Mouse (Mus musculus) MEL (cell line): Measurements from ENCODE around the gene Hmox1. TPM values are rescaled to one million over a fixed set of nuclear protein-coding genes. Genes with fewer than 3 reads are reported as not detected.

Source experiments
- DNase-seq: peaks from one replicate; pipeline ENCODE4 v3.0.0; 2011; ENCODE audit warnings: low read depth, low spot score
- H3K27ac ChIP-seq: 2 replicates; pipeline ENCODE4 v1.5.1; 2012; ENCODE audit warnings: low read depth, mild to moderate bottlenecking, control low read depth, low read length, moderate library complexity; ENCODE audit not compliant: control insufficient read depth
- H3K27me3 ChIP-seq, 2 experiments: fragments of 150-350 bp in 1 of 2; sonication (generic) in 1 of 2; 2 replicates each; pipeline ENCODE4 v1.6.1; 2012; ENCODE audit warnings: low read length in 2 of 2, mild to moderate bottlenecking in 2 of 2, improper control_type of control experiment in 1 of 2, moderate library complexity in 1 of 2; ENCODE audit not compliant: insufficient read depth in 2 of 2, control insufficient read depth in 1 of 2
- H3K36me3 ChIP-seq, 2 experiments: 2 replicates each; pipeline ENCODE4 v1.6.1; 2012 to 2014; ENCODE audit warnings: low read length in 2 of 2, improper control_type of control experiment in 1 of 2, inconsistent platforms in 1 of 2, mild to moderate bottlenecking in 1 of 2; ENCODE audit not compliant: insufficient read depth in 2 of 2, control insufficient read depth in 1 of 2
- H3K4me1 ChIP-seq, 2 experiments: fragments of 150-350 bp in 1 of 2; sonication (generic) in 1 of 2; 2 replicates each; pipeline ENCODE4 v1.6.1; 2012; ENCODE audit warnings: low read length in 2 of 2, improper control_type of control experiment in 1 of 2, mild to moderate bottlenecking in 1 of 2; ENCODE audit not compliant: insufficient read depth in 2 of 2, control insufficient read depth in 1 of 2
- H3K4me3 ChIP-seq, 2 experiments: fragments of 150-350 bp in 1 of 2; sonication (generic) in 1 of 2; 2 replicates each; pipeline ENCODE4 v1.5.1; 2012; ENCODE audit warnings: low read depth in 2 of 2, low read length in 2 of 2, mild to moderate bottlenecking in 2 of 2, moderate library complexity in 2 of 2, control low read depth in 1 of 2, improper control_type of control experiment in 1 of 2; ENCODE audit not compliant: control insufficient read depth in 1 of 2, insufficient read depth in 1 of 2
- H3K79me2 ChIP-seq: 2 replicates; pipeline ENCODE4 v1.6.1; 2012; ENCODE audit warnings: mild to moderate bottlenecking, low read length, moderate library complexity; ENCODE audit not compliant: control insufficient read depth, poor library complexity, insufficient read depth
- H3K9ac ChIP-seq: 2 replicates; pipeline ENCODE4 v1.6.1; 2012; ENCODE audit warnings: low read depth, mild to moderate bottlenecking, control low read depth, low read length, moderate library complexity; ENCODE audit not compliant: control insufficient read depth, poor library complexity, severe bottlenecking
- H3K9me3 ChIP-seq: fragments of 150-350 bp; sonication (generic); replicated peaks from 2 replicates; pipeline ENCODE4 v1.6.1; 2012; ENCODE audit warnings: mild to moderate bottlenecking, low read length, improper control_type of control experiment, moderate library complexity; ENCODE audit not compliant: insufficient read depth
- HCFC1 ChIP-seq: IDR thresholded peaks from 2 replicates; pipeline ENCODE4 v1.6.1; 2012; ENCODE audit warnings: low read depth, mild to moderate bottlenecking, inconsistent platforms, low read length, improper control_type of control experiment, moderate library complexity
- MAZ ChIP-seq: IDR thresholded peaks from 2 replicates; pipeline ENCODE4 v1.6.1; 2012; ENCODE audit warnings: low read depth, mild to moderate bottlenecking, inconsistent platforms, low read length, improper control_type of control experiment
- MXI1 ChIP-seq: IDR thresholded peaks from 2 replicates; pipeline ENCODE4 v1.6.1; 2011; ENCODE audit warnings: mild to moderate bottlenecking, low read depth, low read length, improper control_type of control experiment
- MYB ChIP-seq: IDR thresholded peaks from 2 replicates; pipeline ENCODE4 v1.6.1; 2011; ENCODE audit warnings: mild to moderate bottlenecking, low read depth, low read length, improper control_type of control experiment
- NELFE ChIP-seq: IDR thresholded peaks from 2 replicates; pipeline ENCODE4 v1.6.1; 2011; ENCODE audit warnings: low read depth, low read length, improper control_type of control experiment
- NRF1 ChIP-seq: IDR thresholded peaks from 2 replicates; pipeline ENCODE4 v1.6.1; 2014; ENCODE audit warnings: low read depth, mild to moderate bottlenecking, inconsistent platforms, low read length, improper control_type of control experiment, moderate library complexity; ENCODE audit not compliant: poor library complexity, insufficient read depth, severe bottlenecking
- SIN3A ChIP-seq: IDR thresholded peaks from 2 replicates; pipeline ENCODE4 v1.6.1; 2012; ENCODE audit warnings: low read length, improper control_type of control experiment, inconsistent platforms
- SMC3 ChIP-seq: IDR thresholded peaks from 2 replicates; pipeline ENCODE4 v1.6.1; 2011; ENCODE audit warnings: low read depth, low read length, improper control_type of control experiment
- TAL1 ChIP-seq: IDR thresholded peaks from 2 replicates; pipeline ENCODE4 v1.6.1; 2012; ENCODE audit warnings: mild to moderate bottlenecking, inconsistent platforms, low read length, moderate library complexity, mixed read lengths
- TBP ChIP-seq: IDR thresholded peaks from 2 replicates; pipeline ENCODE4 v1.8.0; 2011; ENCODE audit warnings: low read depth, low read length, improper control_type of control experiment
- TCF12 ChIP-seq: IDR thresholded peaks from 2 replicates; pipeline ENCODE4 v1.6.1; 2014; ENCODE audit warnings: low read depth, mild to moderate bottlenecking, inconsistent platforms, low read length, improper control_type of control experiment, moderate library complexity
- UBTF ChIP-seq: IDR thresholded peaks from 2 replicates; pipeline ENCODE4 v1.6.1; 2012; ENCODE audit warnings: low read depth, mild to moderate bottlenecking, inconsistent platforms, low read length, improper control_type of control experiment, moderate library complexity, borderline replicate concordance; ENCODE audit not compliant: insufficient read depth
- USF2 ChIP-seq, 2 experiments: IDR thresholded peaks; 2 replicates each; pipeline ENCODE4 v1.6.1; 2011 to 2012; ENCODE audit warnings: improper control_type of control experiment in 2 of 2, low read length in 2 of 2, borderline replicate concordance in 1 of 2, inconsistent platforms in 1 of 2, low read depth in 1 of 2, mild to moderate bottlenecking in 1 of 2; ENCODE audit not compliant: insufficient read depth in 1 of 2
- ZKSCAN1 ChIP-seq: IDR thresholded peaks from 2 replicates; pipeline ENCODE4 v1.6.1; 2012; ENCODE audit warnings: low read depth, mild to moderate bottlenecking, inconsistent platforms, low read length, improper control_type of control experiment, moderate library complexity
- ZMIZ1 ChIP-seq: IDR thresholded peaks from 2 replicates; pipeline ENCODE4 v1.6.1; 2012; ENCODE audit warnings: low read depth, mild to moderate bottlenecking, inconsistent platforms, low read length, improper control_type of control experiment, moderate library complexity
- polyA plus RNA-seq, 2 experiments: library from polyadenylated mRNA; stranded (reverse) in 1 of 2; unstranded in 1 of 2; fragments of >175 nt in 1 of 2; fragments of >200 nt in 1 of 2; gene quantifications; 2 replicates each; pipeline versions ENCODE4 v1.2.1 to v1.2.4; 2012; ENCODE audit warnings: low replicate concordance in 2 of 2, low read depth in 1 of 2; ENCODE audit not compliant: insufficient read length in 2 of 2, insufficient read depth in 1 of 2, missing spikeins in 1 of 2
- total RNA-seq: library from RNA; depleted of rRNA; stranded (reverse); fragments of 300-350 nt; gene quantifications from 2 replicates; pipeline ENCODE4 v1.2.3, GENCODE M21; 2012

The Hmox1 gene
- total and polyA plus RNA-seq, 3 experiments: 11.1 to 72.4 TPM; not detected in 1

DNA sequence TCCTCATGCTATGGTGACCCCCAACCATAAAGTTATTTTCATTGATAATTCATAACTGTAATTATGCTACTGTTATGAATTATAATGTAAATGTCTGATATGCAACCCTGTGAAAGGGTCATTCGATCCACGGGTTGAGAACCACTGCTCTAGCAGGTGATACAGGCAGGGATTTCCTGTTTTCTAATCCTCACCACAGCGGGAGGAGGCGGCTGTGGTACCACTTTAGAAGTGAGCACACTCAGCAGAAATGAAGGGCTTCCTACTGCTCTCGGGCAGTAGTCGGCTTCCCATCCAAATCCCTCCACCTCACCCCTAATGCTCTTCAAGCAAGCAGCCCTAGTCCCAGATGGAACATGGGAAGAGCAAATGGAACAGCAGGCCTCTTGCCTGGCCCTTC, 33.4 kb upstream of the Hmox1 start:
- H3K27ac ChIP-seq: no peak overlapping the region
- no peaks in the 10 kb centered on the region for H3K36me3 ChIP-seq
- no peak for TF ChIP-seq MAZ
- DNase-seq: no peak
- no peaks in the 10 kb centered on the region for H3K4me1 ChIP-seq
- no peaks in the 10 kb centered on the region for H3K27me3 ChIP-seq
- no peaks in the 10 kb centered on the region for H3K9me3 ChIP-seq
- no peak overlapping the region for H3K9ac ChIP-seq
- H3K4me3 ChIP-seq: no peak overlapping the region
- no peaks in the 10 kb centered on the region for H3K79me2 ChIP-seq

DNA sequence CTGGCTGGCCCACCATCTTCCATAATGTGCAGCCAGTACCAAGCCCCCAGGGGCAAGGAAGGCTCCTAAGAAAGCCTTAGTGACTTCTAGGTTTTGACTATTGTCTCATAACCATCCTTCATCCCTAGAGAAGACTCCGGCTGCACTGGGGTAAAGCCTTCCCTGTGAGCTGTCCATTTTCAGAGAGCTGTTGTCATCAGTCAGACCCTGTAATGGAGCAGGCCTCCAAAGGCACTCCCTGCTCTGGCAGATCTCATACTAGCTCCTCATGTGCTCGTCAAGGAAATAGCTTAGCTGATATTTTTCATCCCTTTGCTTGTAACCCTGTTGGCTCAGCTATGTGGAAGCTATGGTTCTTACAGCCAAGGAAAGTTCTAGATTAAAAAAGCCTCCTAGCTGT, 32.6 kb upstream of the Hmox1 start:
- H3K27ac ChIP-seq: no peak overlapping the region
- H3K27me3 ChIP-seq: no peaks in the 10 kb centered on the region
- no peaks in the 10 kb centered on the region for H3K4me1 ChIP-seq
- no peak for TF ChIP-seq TCF12
- H3K79me2 ChIP-seq: no peaks in the 10 kb centered on the region
- no peak for DNase-seq
- H3K4me3 ChIP-seq: no peak overlapping the region
- no peaks in the 10 kb centered on the region for H3K9me3 ChIP-seq
- H3K9ac ChIP-seq: no peak overlapping the region
- H3K36me3 ChIP-seq: no peaks in the 10 kb centered on the region

DNA sequence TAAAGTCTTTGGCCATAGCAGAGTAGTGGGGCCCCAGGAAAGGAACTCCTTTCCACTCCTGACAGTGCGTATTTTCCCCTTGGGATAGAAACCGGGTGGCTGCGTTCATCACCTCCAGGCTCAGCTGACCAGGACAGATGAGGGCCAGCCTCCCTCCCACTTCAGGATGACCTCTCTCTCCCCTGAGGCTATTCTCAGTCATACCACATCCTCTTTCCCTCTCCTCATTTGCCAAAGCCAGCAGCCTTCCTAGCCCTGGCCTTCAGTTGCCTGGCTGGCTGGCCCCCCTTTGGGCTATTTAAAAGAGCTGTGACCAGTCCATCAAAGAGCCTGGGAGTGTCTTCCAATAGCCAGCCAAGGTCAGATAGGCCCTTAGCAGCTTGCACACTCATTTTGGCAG, 30.1 kb upstream of the Hmox1 start:
- H3K4me3 ChIP-seq: no peak overlapping the region
- H3K27ac ChIP-seq: no peak overlapping the region
- H3K4me1 ChIP-seq: no peaks in the 10 kb centered on the region
- H3K79me2 ChIP-seq: no peaks in the 10 kb centered on the region
- no peak for DNase-seq
- no peaks in the 10 kb centered on the region for H3K27me3 ChIP-seq
- no peaks in the 10 kb centered on the region for H3K9me3 ChIP-seq
- no peak overlapping the region for H3K9ac ChIP-seq
- no peak for TF ChIP-seq TBP
- no peaks in the 10 kb centered on the region for H3K36me3 ChIP-seq

DNA sequence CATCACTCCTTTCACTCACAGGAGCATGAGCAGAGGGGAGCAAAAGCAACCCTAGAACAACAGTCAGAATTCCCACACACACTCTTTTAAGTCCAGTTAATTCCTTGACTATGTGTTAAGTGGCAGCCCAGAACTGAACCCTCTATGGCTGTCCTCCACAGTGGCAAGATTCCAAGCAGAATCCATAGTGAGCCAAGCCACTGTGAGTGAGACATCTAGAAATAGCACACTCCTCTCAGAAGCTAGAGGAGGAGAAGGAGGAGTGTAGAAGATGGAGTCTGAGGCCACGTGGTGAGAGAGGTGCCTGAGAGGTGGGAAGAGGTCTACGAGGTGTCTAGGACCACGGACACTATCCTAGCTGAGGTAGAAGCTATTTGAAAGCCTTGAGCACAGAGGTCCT, 28.6 kb upstream of the Hmox1 start:
- Histone ChIP-seq H3K79me2 (no peaks in the 10 kb centered on the region), H3K36me3 (no peaks in the 10 kb centered on the region), H3K9ac (no peak overlapping the region), H3K4me3 (no peak overlapping the region), H3K4me1 (no peaks in the 10 kb centered on the region), H3K27ac (no peak overlapping the region), H3K27me3 (no peaks in the 10 kb centered on the region), H3K9me3 (no peaks in the 10 kb centered on the region)
- no peak for TF ChIP-seq ZMIZ1
- no peak for DNase-seq

DNA sequence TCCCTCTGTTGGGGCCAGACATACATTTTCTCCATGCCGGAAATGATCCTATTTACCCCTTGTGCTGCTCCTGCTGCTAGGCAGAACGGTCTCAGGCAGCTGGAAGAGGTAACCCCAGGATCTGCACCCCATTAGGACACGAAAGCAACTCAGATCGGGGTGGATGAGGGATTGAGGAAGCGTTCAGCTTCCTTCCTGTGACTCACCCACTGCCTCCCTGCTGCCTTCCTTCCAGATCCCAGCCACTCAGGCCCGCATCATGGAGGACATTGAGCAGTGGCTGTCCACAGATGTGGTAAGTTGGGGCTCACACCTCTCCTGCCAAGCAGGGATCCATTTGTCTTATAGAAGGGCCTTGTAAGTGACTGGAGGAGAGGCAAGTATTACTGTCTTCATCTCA, 26.1 kb upstream of the Hmox1 start:
- Histone ChIP-seq H3K9me3 (no peaks in the 10 kb centered on the region), H3K27ac (no peak overlapping the region), H3K36me3 (no peaks in the 10 kb centered on the region), H3K4me1 (no peaks in the 10 kb centered on the region; a peak in 1 of 4 replicates), H3K27me3 (no peaks in the 10 kb centered on the region), H3K9ac (no peak overlapping the region), H3K79me2 (no peaks in the 10 kb centered on the region), H3K4me3 (no peak overlapping the region)
- DNase-seq: no peak
- no peak for TF ChIP-seq USF2 (IDR thresholded peaks at IDR 0.05; ENCODE audit: borderline replicate concordance in 1 of 2, insufficient read depth in 1 of 2, low read depth in 1 of 2, low read length in 2 of 2)
- no peak for TF ChIP-seq SMC3
- TF ChIP-seq ZKSCAN1: no peak
- TF ChIP-seq TBP: no peak
- no peak for TF ChIP-seq UBTF
- no peak for TF ChIP-seq SIN3A
- TF ChIP-seq TCF12: no peak
- TF ChIP-seq HCFC1: no peak
- TF ChIP-seq NELFE: no peak
- no peak for TF ChIP-seq TAL1
- TF ChIP-seq MYB: no peak
- TF ChIP-seq MXI1: no peak
- no peak for TF ChIP-seq NRF1
